Mouse (Mus musculus) embryonic facial prominence, embryonic 15.5 days (tissue): ENCODE data around the gene Ppp2r2c. TPM values are rescaled to one million over a fixed set of nuclear protein-coding genes. Genes with fewer than 3 reads are reported as not detected.

ENCODE experiments used
- ATAC-seq: fragments of 200-750 bp; cut with Nextera tagmentation; 2 replicates; pipeline ENCODE4 v1.8.0; 2017; ENCODE audit warnings: low read depth, moderate TSS enrichment; ENCODE audit not compliant: insufficient number of reproducible peaks, low FRiP score, low TSS enrichment
- H3K27ac ChIP-seq: fragments of 300-500 bp; sonication (generic); replicated peaks from 2 replicates; pipeline ENCODE4 v1.5.1; 2015; ENCODE audit warnings: mild to moderate bottlenecking, inconsistent platforms
- H3K27me3 ChIP-seq: fragments of 300-500 bp; sonication (generic); 2 replicates; pipeline ENCODE4 v1.6.1; 2015; ENCODE audit warnings: inconsistent platforms
- H3K36me3 ChIP-seq: fragments of 300-500 bp; sonication (generic); 2 replicates; pipeline ENCODE4 v1.6.1; 2015; ENCODE audit warnings: mild to moderate bottlenecking, inconsistent platforms
- H3K4me1 ChIP-seq: fragments of 300-500 bp; sonication (generic); 2 replicates; pipeline ENCODE4 v1.6.1; 2015; ENCODE audit warnings: inconsistent platforms
- H3K4me2 ChIP-seq: fragments of 300-500 bp; sonication (generic); replicated peaks from 2 replicates; pipeline ENCODE4 v1.6.1; 2015; ENCODE audit warnings: mild to moderate bottlenecking, inconsistent platforms
- H3K4me3 ChIP-seq: fragments of 300-500 bp; sonication (generic); replicated peaks from 2 replicates; pipeline ENCODE4 v1.5.1; 2015; ENCODE audit warnings: mild to moderate bottlenecking, inconsistent platforms
- H3K9ac ChIP-seq: fragments of 300-500 bp; sonication (generic); 2 replicates; pipeline ENCODE4 v1.6.1; 2015; ENCODE audit warnings: inconsistent platforms
- H3K9me3 ChIP-seq: fragments of 300-500 bp; sonication (generic); replicated peaks from 2 replicates; pipeline ENCODE4 v1.6.1; 2016; ENCODE audit warnings: inconsistent platforms
- WGBS: fragments of 180-500 bp; shearing (Covaris S2); methylation state at CpG from one replicate; pipeline ENCODE4 v1.1.7; 2015; 5-methylcytosine and 5-hydroxymethylcytosine counted together
- polyA plus RNA-seq: library from polyadenylated mRNA; unstranded; fragments of >200 nt; fragmentation: Nextera tagmentation; extraction: Ambion mirVana; gene quantifications from 2 replicates; pipeline ENCODE4 v1.2.1, GENCODE M21; 2015

Gene Ppp2r2c
- polyA plus RNA-seq, 1 experiment from 2014 or later: 1.0 TPM

DNA sequence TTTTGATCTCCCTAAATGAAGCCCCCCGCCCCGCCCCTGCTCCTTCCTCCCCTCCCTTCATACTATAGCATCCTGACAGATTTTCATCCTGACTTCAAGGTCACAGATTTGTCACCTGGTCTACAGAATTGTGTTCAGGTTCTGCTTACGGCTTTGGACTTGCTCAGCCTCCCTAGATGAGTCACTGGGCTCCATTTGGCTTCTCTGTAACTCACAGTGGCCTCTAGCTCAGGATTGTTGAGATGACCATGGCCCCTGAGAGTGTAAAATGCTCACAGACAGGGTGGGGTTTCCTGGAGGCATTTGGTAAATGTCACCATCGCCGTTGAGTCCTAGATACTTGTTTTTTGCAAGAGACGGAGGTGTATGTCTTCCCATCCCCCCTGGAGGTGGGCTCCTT is 2.6 kb downstream of the Ppp2r2c start:
- H3K4me1 ChIP-seq: peaks cover 23% of the 10 kb centered on the region
- no peak overlapping the region for H3K4me2 ChIP-seq
- no peak overlapping the region for H3K9ac ChIP-seq
- ATAC-seq: no peak
- no peak overlapping the region for H3K27ac ChIP-seq
- peaks cover 86% of the 10 kb centered on the region for H3K27me3 ChIP-seq
- no peaks in the 10 kb centered on the region for H3K9me3 ChIP-seq
- no peak overlapping the region for H3K4me3 ChIP-seq
- WGBS: 84% methylated on average over 6 of the region's 6 CpGs
- no peaks in the 10 kb centered on the region for H3K36me3 ChIP-seq

DNA sequence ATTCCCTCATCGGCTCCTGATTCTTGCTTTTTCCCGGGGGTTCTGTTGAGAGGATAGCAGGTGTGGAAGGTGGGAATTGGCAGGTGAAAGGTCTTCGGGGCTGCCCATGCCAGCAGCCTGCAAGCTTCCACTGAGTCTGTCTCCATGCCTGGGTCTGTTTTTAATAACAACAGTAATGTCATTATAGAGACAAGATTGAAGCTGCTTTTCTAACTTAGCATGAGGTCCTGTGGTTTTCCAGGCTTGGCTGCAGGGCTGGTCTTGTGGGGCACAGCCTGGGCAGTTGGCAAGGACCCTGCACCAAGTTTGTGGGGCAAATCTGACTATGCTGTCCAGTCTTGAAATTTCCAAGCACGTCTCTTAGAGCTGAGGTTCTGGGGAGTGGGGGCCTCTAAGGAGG is 7.6 kb downstream of the Ppp2r2c start:
- WGBS: 65% methylated on average over 4 of the region's 4 CpGs
- Histone ChIP-seq H3K4me2 (no peak overlapping the region), H3K9ac (no peak overlapping the region), H3K27me3 (peaks cover 37% of the 10 kb centered on the region), H3K36me3 (no peaks in the 10 kb centered on the region), H3K27ac (no peak overlapping the region), H3K4me1 (no peaks in the 10 kb centered on the region), H3K9me3 (no peaks in the 10 kb centered on the region), H3K4me3 (no peak overlapping the region)
- ATAC-seq: no peak

DNA sequence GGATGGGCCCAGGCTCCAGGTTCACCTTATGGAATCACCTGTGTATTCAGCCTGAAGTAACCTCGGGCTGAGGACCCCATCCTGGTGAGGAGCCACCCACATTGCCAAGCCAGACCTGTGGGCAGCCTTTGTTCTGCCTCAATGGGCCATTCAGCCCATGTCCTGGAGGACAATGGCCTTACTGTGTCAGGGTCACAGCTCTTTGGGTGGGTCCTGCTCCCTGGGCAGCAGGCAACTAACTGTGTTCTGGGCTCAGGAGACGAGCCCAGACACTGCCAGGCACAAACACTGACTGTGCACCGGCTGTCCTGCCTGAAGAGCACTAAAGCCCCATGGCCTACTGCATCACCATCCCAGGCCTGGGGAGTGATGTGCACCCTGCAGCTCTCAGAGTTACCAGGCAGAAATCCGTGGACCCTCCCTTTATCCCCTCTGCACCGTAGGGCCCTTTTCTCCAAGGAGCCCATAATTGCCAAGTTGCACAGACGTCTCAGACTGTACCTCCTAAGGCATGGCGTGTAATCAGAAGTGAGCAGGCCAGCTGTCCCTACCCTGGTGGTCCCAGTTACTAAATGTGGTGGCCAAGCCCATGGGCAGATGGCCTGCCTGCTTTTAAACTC is 8.6 kb downstream of the Ppp2r2c start:
- WGBS: 37% methylated on average over 7 of the region's 7 CpGs
- ATAC-seq: no peak
- Histone ChIP-seq H3K4me2 (no peak overlapping the region), H3K36me3 (no peaks in the 10 kb centered on the region), H3K9ac (no peak overlapping the region), H3K9me3 (no peaks in the 10 kb centered on the region), H3K27me3 (peaks cover 28% of the 10 kb centered on the region), H3K4me3 (no peak overlapping the region), H3K4me1 (no peaks in the 10 kb centered on the region), H3K27ac (no peak overlapping the region)

DNA sequence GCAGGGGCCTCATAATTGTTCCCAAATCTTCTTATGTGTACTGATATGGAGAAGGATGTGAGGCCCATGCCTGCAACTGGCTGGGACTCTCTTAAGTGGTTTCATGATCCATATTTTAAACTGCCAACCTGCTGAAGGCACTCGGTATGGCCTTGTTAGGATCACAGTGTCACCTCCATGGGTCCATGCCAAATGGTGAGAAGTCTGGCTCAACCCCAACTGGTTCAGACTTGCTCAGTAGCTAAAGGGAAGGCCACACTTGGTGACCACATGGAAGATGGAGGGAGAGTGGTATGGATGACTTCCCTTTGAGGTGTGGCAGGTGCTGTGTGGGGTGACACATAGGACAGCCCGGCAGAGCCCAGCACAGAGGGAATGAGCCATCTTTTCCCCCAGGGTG is 9.3 kb downstream of the Ppp2r2c start:
- 77% methylated on average over 2 of the region's 2 CpGs for WGBS
- Histone ChIP-seq H3K27ac (no peak overlapping the region), H3K4me2 (no peak overlapping the region), H3K4me3 (no peak overlapping the region), H3K9ac (no peak overlapping the region), H3K9me3 (no peaks in the 10 kb centered on the region), H3K4me1 (no peaks in the 10 kb centered on the region), H3K27me3 (peaks cover 21% of the 10 kb centered on the region), H3K36me3 (no peaks in the 10 kb centered on the region)
- no peak for ATAC-seq

DNA sequence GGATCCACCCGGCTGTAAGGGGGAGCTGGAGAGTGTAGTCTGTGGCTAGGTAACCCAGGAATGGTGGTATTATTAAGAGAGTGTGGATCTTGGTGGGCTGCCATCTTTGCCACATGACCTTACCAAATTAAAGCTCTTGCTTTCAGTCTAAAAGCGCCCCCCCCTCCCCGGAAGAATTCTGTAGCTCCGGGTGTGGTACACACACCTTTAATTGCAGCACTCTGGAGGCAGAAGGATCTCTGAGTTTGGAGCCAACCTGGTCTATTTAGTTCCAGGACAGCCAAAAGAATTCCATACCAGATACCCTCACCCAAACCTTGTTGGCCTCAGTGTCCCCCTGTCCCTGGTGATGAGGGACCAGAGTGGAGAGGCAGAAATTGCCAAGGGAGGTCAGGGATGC is 10.5 kb downstream of the Ppp2r2c start:
- Histone ChIP-seq H3K4me1 (no peaks in the 10 kb centered on the region), H3K9me3 (no peaks in the 10 kb centered on the region), H3K4me3 (no peak overlapping the region), H3K27ac (no peak overlapping the region), H3K36me3 (no peaks in the 10 kb centered on the region), H3K27me3 (peaks cover 13% of the 10 kb centered on the region), H3K4me2 (no peak overlapping the region), H3K9ac (no peak overlapping the region)
- no peak for ATAC-seq
- 81% methylated on average over 4 of the region's 4 CpGs for WGBS

DNA sequence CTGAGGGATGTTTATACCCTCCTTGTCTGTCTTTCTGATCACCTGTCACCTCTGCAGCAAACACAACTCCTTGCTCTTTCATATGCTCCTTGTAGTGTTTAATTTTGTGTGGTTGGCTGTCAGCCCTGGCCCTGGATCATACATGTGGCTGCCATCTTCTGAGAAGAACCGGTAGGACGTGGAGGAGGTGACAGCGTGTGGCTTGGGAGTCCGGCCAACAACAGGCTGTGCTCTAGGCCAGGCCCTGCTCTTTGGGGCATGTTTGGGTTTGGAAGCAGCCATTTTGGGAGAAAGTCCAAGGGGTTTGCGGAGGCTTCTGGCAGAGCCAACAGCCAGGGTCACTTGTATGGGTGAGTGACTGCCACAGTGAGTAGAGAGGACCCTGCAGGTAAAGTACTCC is 12.3 kb downstream of the Ppp2r2c start:
- Histone ChIP-seq H3K36me3 (no peaks in the 10 kb centered on the region), H3K4me1 (no peaks in the 10 kb centered on the region), H3K4me2 (no peak overlapping the region), H3K27ac (no peak overlapping the region), H3K9me3 (no peaks in the 10 kb centered on the region), H3K9ac (no peak overlapping the region), H3K4me3 (no peak overlapping the region), H3K27me3 (peaks cover 4% of the 10 kb centered on the region; the same call in 1 of the 2 replicates)
- ATAC-seq: no peak
- WGBS: 83% methylated on average over 5 of the region's 5 CpGs

DNA sequence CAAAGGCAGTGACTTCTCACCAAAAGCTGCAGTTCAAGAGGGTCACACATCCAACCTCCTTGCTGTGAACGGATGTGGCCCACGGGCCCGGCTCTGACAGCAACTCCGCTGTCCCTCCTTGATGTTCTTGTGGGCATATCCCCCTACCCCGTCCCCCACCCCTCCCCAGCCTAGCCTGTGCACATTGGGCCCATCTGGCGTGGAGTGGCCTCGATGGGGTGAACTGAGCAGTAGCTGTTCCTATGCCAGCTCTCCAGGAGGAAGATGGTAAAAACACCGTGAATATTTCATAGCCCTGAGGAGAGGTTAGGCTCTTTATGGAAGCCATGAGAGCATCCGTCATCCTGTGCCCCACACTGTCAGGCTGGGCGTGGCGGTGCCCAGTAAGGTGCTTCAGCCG is 15.2 kb downstream of the Ppp2r2c start:
- no peak overlapping the region for H3K4me2 ChIP-seq
- no peak for ATAC-seq
- H3K36me3 ChIP-seq: no peaks in the 10 kb centered on the region
- 68% methylated on average over 12 of the region's 12 CpGs for WGBS
- H3K9me3 ChIP-seq: no peaks in the 10 kb centered on the region
- H3K27ac ChIP-seq: no peak overlapping the region
- H3K4me1 ChIP-seq: no peaks in the 10 kb centered on the region
- no peak overlapping the region for H3K4me3 ChIP-seq
- no peaks in the 10 kb centered on the region for H3K27me3 ChIP-seq
- H3K9ac ChIP-seq: no peak overlapping the region

DNA sequence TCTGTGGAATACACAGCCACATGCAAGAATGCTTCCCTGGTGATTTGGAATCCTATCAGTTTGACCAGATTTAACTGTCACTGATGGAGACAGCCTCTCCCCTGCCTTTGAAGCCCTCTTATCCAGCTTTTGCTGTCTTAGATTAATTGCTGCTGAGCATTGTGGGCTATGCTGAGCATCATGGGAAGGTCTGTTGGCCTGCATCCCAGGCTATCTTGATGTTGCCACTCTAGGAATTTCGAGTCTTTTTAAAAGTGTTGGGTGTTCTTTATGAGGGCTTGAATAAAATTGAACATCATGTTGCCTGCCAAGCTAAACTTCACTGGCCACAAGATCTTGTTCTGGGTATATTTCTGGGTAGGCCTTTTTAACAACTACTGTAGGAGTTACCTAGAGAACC is 16.8 kb downstream of the Ppp2r2c start:
- no peak for ATAC-seq
- no peaks in the 10 kb centered on the region for H3K4me1 ChIP-seq
- WGBS: 65% methylated on average over 1 of the region's 1 CpGs
- H3K4me3 ChIP-seq: no peak overlapping the region
- H3K9me3 ChIP-seq: no peaks in the 10 kb centered on the region
- no peak overlapping the region for H3K9ac ChIP-seq
- no peak overlapping the region for H3K4me2 ChIP-seq
- H3K27ac ChIP-seq: no peak overlapping the region
- H3K27me3 ChIP-seq: no peaks in the 10 kb centered on the region
- H3K36me3 ChIP-seq: no peaks in the 10 kb centered on the region

DNA sequence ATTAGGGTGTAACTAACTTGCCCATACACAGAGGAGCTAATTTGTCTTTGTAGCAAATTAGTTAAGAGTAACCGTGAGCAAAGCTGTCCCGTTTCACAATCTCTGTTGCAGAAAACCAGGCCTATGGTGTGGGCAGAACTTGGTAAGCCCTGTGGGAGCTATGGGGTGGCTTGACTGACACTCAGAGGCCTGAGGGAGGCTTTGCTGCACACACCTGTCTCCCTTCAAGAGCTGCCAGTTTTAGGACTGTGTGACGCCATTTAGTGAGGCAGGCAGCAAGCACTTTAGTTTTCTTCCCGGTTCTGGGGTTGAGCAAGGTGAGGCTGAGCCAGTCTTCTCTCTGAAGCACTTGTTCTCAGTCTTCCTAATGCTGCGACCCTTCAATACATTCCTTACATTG is 17.3 kb downstream of the Ppp2r2c start:
- Histone ChIP-seq H3K4me3 (no peak overlapping the region), H3K27ac (no peak overlapping the region), H3K4me1 (no peaks in the 10 kb centered on the region), H3K27me3 (no peaks in the 10 kb centered on the region), H3K9ac (no peak overlapping the region), H3K9me3 (no peaks in the 10 kb centered on the region), H3K4me2 (no peak overlapping the region), H3K36me3 (no peaks in the 10 kb centered on the region)
- ATAC-seq: no peak
- WGBS: 65% methylated on average over 5 of the region's 5 CpGs

DNA sequence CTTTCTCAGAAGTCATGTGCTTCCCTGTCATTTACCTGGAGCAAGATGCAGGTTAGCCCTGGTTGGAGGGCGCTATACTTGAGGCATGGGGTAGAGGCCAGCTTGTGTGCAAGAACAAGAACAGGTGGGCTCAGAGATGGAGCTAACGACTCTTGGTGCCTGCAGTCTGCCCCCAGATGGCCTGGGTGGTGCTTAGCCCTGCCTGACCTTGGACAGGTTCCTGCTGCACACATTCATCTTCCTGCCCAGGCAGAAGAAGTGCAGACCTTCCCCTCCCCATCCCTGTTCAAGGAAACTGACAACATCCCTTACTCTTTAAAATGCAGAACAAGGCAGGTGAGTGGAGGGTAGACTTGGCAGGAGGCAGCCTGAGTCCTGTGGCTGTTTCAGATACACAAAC is 18.0 kb downstream of the Ppp2r2c start:
- no peaks in the 10 kb centered on the region for H3K27me3 ChIP-seq
- no peak overlapping the region for H3K4me3 ChIP-seq
- no peak overlapping the region for H3K27ac ChIP-seq
- 66% methylated on average over 2 of the region's 2 CpGs for WGBS
- ATAC-seq: no peak
- H3K36me3 ChIP-seq: no peaks in the 10 kb centered on the region
- H3K9ac ChIP-seq: no peak overlapping the region
- no peak overlapping the region for H3K4me2 ChIP-seq
- H3K9me3 ChIP-seq: no peaks in the 10 kb centered on the region
- no peaks in the 10 kb centered on the region for H3K4me1 ChIP-seq

DNA sequence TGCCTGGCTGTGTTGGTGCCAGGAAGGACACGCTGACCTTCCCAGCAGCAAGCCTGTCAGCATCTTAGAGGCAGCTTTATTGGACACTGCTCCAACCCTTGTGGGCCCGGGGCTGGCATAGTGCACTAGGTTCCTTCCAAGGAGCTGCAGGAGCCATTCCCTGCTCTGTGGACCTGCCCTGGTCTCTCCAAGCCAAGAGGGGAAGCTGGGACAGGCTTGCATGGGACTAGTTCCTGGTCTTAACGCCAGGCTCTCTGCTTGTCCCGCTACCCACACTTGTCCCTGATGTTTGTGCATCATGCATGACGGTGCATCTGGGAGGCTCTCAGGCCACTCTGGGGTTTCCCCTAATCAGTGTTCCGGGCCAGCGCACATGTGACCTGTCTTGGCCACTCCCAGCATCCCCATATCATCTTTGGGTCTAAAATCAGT is 18.6 kb downstream of the Ppp2r2c start:
- Histone ChIP-seq H3K4me3 (no peak overlapping the region), H3K9me3 (no peaks in the 10 kb centered on the region), H3K4me2 (no peak overlapping the region), H3K36me3 (no peaks in the 10 kb centered on the region), H3K27me3 (no peaks in the 10 kb centered on the region), H3K27ac (no peak overlapping the region), H3K9ac (no peak overlapping the region), H3K4me1 (no peaks in the 10 kb centered on the region)
- 72% methylated on average over 7 of the region's 7 CpGs for WGBS
- ATAC-seq: no peak

DNA sequence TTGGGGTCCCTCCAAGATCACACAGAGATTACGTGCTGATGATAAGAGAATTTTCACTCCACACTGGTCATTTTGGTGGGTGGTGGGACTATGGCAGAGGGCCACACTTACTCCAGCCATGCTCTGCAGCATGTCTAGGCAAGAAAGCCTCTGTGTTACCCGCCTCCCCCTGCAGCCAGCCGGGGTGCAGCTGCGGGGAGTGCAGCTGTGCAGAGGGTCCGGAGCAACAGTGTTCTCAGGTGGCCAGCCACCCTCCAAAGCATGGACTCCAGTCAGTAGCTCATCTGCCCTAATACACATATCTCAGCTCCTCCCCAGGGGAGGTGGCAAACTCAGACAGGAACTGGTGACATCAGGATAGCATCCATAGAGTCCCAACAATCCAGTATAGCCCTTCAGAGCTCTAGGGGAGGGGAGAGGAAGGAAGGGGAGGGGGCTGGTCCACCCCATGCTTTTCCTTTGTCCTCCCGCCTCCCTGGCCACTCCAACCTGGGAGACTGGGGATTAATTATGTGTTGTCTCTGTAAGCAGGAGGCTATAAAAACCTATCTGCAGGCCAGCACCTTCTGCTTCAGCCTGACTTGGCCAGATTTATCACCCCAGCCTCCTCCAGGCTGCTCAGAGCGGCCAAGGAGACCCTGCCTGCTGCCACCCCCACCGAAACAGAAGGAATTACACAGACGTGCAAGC is 19.1 kb downstream of the Ppp2r2c start:
- Histone ChIP-seq H3K36me3 (no peaks in the 10 kb centered on the region), H3K4me2 (no peak overlapping the region), H3K27me3 (no peaks in the 10 kb centered on the region), H3K4me1 (no peaks in the 10 kb centered on the region), H3K9me3 (no peaks in the 10 kb centered on the region), H3K4me3 (no peak overlapping the region), H3K27ac (no peak overlapping the region), H3K9ac (no peak overlapping the region)
- ATAC-seq: no peak
- WGBS: 42% methylated on average over 9 of the region's 9 CpGs
